Mouse (Mus musculus): ENCODE measurements around the gene Oasl2. TPM values are rescaled to one million over a fixed set of nuclear protein-coding genes. Genes with fewer than 3 reads are reported as not detected.
A peak's percentile ranks its signal among the peaks of the same experiment; 100 is the strongest.

Oasl2 gene
- polyA plus RNA-seq, 1 experiment from 2014 or later = 5.2 TPM

- H3K9ac ChIP-seq (replicated peaks; ENCODE audit: low read depth, low read length) = no peak overlapping the region
- no peaks in the 10 kb centered on the region for H3K9me3 ChIP-seq (ENCODE audit: control insufficient read depth, low read depth, low read length)
- no peak for ATAC-seq (ENCODE audit: insufficient number of reproducible peaks, insufficient read depth, low FRiP score, low read depth)
- no peak overlapping the region for H3K27ac ChIP-seq (ENCODE audit: low read length)
- no peak overlapping the region for H3K4me2 ChIP-seq (replicated peaks; ENCODE audit: low read depth, low read length)
- peaks cover 10% of the 10 kb centered on the region; the same call in 1 of the 2 replicates for H3K4me1 ChIP-seq (ENCODE audit: control insufficient read depth, insufficient read depth, low read length)
- 78% methylated on average over 21 of the region's 21 CpGs for WGBS
- H3K36me3 ChIP-seq (ENCODE audit: control insufficient read depth, insufficient read depth, low read length) = peaks cover 32% of the 10 kb centered on the region; the same call in 1 of the 2 replicates
- H3K27me3 ChIP-seq (ENCODE audit: control insufficient read depth, insufficient read depth, low read length) = no peaks in the 10 kb centered on the region
- no peak overlapping the region for H3K4me3 ChIP-seq (ENCODE audit: low read depth, low read length)
Measured at GRCm38 (mm10) chr5:114951279-114951880, 54.6 kb downstream of the Oasl2 start.

GRCm38 (mm10) chr5:114953326-114953725, 56.6 kb downstream of the Oasl2 start:
- peaks cover 9% of the 10 kb centered on the region; the same call in 1 of the 2 replicates for H3K4me1 ChIP-seq (ENCODE audit: control insufficient read depth, insufficient read depth, low read length)
- 81% methylated on average over 14 of the region's 14 CpGs for WGBS
- no peak overlapping the region for H3K4me3 ChIP-seq (ENCODE audit: low read depth, low read length)
- no peak for ATAC-seq (ENCODE audit: insufficient number of reproducible peaks, insufficient read depth, low FRiP score, low read depth)
- H3K9me3 ChIP-seq (ENCODE audit: control insufficient read depth, low read depth, low read length) = no peaks in the 10 kb centered on the region
- peaks cover 14% of the 10 kb centered on the region; the same call in 1 of the 2 replicates for H3K36me3 ChIP-seq (ENCODE audit: control insufficient read depth, insufficient read depth, low read length)
- no peak overlapping the region for H3K4me2 ChIP-seq (replicated peaks; ENCODE audit: low read depth, low read length)
- no peak overlapping the region for H3K27ac ChIP-seq (ENCODE audit: low read length)
- H3K9ac ChIP-seq (replicated peaks; ENCODE audit: low read depth, low read length) = no peak overlapping the region
- H3K27me3 ChIP-seq (ENCODE audit: control insufficient read depth, insufficient read depth, low read length) = no peaks in the 10 kb centered on the region

GRCm38 (mm10) chr5:114958069-114958468, 61.3 kb downstream of the Oasl2 start:
- H3K9ac ChIP-seq (replicated peaks; ENCODE audit: low read depth, low read length) = no peak overlapping the region
- WGBS = 87% methylated on average over 5 of the region's 5 CpGs
- H3K27me3 ChIP-seq (ENCODE audit: control insufficient read depth, insufficient read depth, low read length) = no peaks in the 10 kb centered on the region
- H3K27ac ChIP-seq (ENCODE audit: low read length) = no peak overlapping the region
- no peaks in the 10 kb centered on the region for H3K9me3 ChIP-seq (ENCODE audit: control insufficient read depth, low read depth, low read length)
- no peak overlapping the region for H3K4me3 ChIP-seq (ENCODE audit: low read depth, low read length)
- ATAC-seq (ENCODE audit: insufficient number of reproducible peaks, insufficient read depth, low FRiP score, low read depth) = no peak
- H3K4me2 ChIP-seq (replicated peaks; ENCODE audit: low read depth, low read length) = no peak overlapping the region
- H3K4me1 ChIP-seq (ENCODE audit: control insufficient read depth, insufficient read depth, low read length) = no peaks in the 10 kb centered on the region
- H3K36me3 ChIP-seq (ENCODE audit: control insufficient read depth, insufficient read depth, low read length) = no peaks in the 10 kb centered on the region

Small RNAs within 50 kb of the gene (microRNA-seq; reads per million reads assigned to microRNA genes)
- 14.6 reads per million, percentile 24 among the genes with 10 or more reads in this experiment for gene Mir6240

Other genes starting within 250 kb of the Oasl2 start
- 1.5 and 1.9 TPM in 2 replicates for gene Trpv4, start 238.5 kb upstream of the Oasl2 start, polyA plus RNA-seq (2014; fragmentation: Nextera tagmentation; extraction: Ambion mirVana)
- gene Gltp, start 206.0 kb upstream of the Oasl2 start, polyA plus RNA-seq (2014; fragmentation: Nextera tagmentation; extraction: Ambion mirVana) = 81.6 and 87.4 TPM in 2 replicates
- gene Tchp, start 189.2 kb upstream of the Oasl2 start, polyA plus RNA-seq (2014; fragmentation: Nextera tagmentation; extraction: Ambion mirVana) = 11.9 and 14.1 TPM in 2 replicates
- 35.6 and 49.5 TPM in 2 replicates for gene Ankrd13a, start 122.3 kb upstream of the Oasl2 start, polyA plus RNA-seq (2014; fragmentation: Nextera tagmentation; extraction: Ambion mirVana)
- 41.2 and 42.6 TPM in 2 replicates for gene Git2, start 121.4 kb upstream of the Oasl2 start, polyA plus RNA-seq (2014; fragmentation: Nextera tagmentation; extraction: Ambion mirVana)
- gene 1500011B03Rik, start 73.5 kb upstream of the Oasl2 start, polyA plus RNA-seq (2014; fragmentation: Nextera tagmentation; extraction: Ambion mirVana) = 112 and 113 TPM in 2 replicates
- not detected in 2 replicates for gene 4930519G04Rik, start 43.3 kb upstream of the Oasl2 start, polyA plus RNA-seq (2014; fragmentation: Nextera tagmentation; extraction: Ambion mirVana)
- gene Gm9936, start 38.3 kb upstream of the Oasl2 start, polyA plus RNA-seq (2014; fragmentation: Nextera tagmentation; extraction: Ambion mirVana) = 0.09 and 0.28 TPM in 2 replicates
- 0.57 and 0.75 TPM in 2 replicates for gene Oasl1, start 26.3 kb downstream of the Oasl2 start, polyA plus RNA-seq (2014; fragmentation: Nextera tagmentation; extraction: Ambion mirVana)
- gene 2210016L21Rik, start 45.2 kb downstream of the Oasl2 start, polyA plus RNA-seq (2014; fragmentation: Nextera tagmentation; extraction: Ambion mirVana) = 51.8 and 54.6 TPM in 2 replicates
- 7.1 and 7.7 TPM in 2 replicates for gene Hnf1a, start 74.2 kb downstream of the Oasl2 start, polyA plus RNA-seq (2014; fragmentation: Nextera tagmentation; extraction: Ambion mirVana)
- gene Sppl3, start 114.2 kb downstream of the Oasl2 start, polyA plus RNA-seq (2014; fragmentation: Nextera tagmentation; extraction: Ambion mirVana) = 27.6 and 27.7 TPM in 2 replicates
- gene Gm10401, start 201.4 kb downstream of the Oasl2 start, polyA plus RNA-seq (2014; fragmentation: Nextera tagmentation; extraction: Ambion mirVana) = 51.7 and 54.7 TPM in 2 replicates
- 38.5 and 39.9 TPM in 2 replicates for gene Acads, start 222.4 kb downstream of the Oasl2 start, polyA plus RNA-seq (2014; fragmentation: Nextera tagmentation; extraction: Ambion mirVana)
- 26.3 and 27.3 TPM in 2 replicates for gene Unc119b, start 238.0 kb downstream of the Oasl2 start, polyA plus RNA-seq (2014; fragmentation: Nextera tagmentation; extraction: Ambion mirVana)

Measured in stomach, embryonic 14.5 days (tissue).